Mouse (Mus musculus): ENCODE results near the gene Pou2f3.

DNA sequence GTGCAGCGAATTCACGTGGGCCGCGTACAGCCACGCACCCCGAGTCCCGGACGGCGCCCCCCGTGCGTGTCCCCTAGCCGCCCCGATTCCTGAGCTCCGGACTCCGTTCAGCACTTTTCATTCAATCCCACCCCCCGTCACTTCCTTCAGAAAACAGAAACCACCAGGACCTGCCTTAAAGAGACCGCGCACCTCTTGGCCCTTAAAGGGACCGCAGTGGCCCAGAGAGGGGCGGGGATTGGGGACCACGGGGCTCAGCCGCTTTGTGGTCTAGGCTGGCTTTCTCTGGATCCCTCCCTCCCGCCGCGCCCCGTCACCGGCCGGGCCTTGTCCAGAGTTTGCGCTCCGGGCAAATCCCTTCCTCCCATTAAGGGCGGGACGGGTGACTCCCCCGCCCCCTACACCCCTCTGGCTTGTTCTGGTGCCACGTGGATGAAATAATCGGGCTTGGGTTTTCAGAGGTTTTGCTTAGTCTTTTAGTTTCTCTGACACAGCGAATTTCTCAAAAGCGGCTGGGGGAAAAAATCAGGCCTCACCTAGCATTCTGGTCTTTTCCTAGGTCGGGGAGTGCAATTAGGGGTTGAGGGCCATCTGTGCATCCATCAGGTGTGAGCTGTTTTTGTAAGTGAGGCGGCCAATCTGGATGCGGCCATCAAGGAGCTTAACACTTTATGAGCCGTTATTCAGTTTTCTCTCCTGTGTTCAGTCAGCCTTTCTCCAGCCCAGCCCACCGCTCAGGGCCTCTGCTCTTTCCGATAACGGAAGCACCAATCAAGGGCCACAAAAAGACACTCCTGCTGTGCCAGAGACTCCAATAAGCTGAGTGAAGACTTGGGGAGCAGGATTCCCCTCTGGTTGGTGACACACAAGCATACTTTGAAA, 29.8 kb upstream of the Pou2f3 start, which contains the start of gene Oaf:
- peak; percentile 69 for TF ChIP-seq POLR2A (IDR thresholded peaks at IDR 0.05; ENCODE audit: insufficient read length, low read depth)
- no peak for TF ChIP-seq POLR2AphosphoS2 (IDR thresholded peaks at IDR 0.05; ENCODE audit: insufficient read length, low read depth)

Measured in myocyte (in vitro differentiated cells).